Mouse (Mus musculus): ENCODE measurements around the gene Cdk5.

The Cdk5 gene

GRCm38 (mm10) chr5:24373807-24374206 lies 49.5 kb downstream of the Cdk5 start:
- DNase-seq = no peak

- no peak for DNase-seq
Measured at GRCm38 (mm10) chr5:24369767-24370166, 53.6 kb downstream of the Cdk5 start.
